Mouse (Mus musculus) forebrain, embryonic 15.5 days (tissue): ENCODE data around the gene Wdr73. TPM values are rescaled to one million over a fixed set of nuclear protein-coding genes. Genes with fewer than 3 reads are reported as not detected.
A peak's percentile ranks its signal among the peaks of the same experiment; 100 is the strongest.
"Not testable (repeated sequence)": the region's sequence is repeated elsewhere in the genome, so short reads cannot be mapped to it uniquely, and the experiment has no call there.

Source experiments
- ATAC-seq: fragments of 200-750 bp; cut with Nextera tagmentation; replicated peaks from 2 replicates; pipeline ENCODE4 v1.8.0; 2017; ENCODE audit warnings: mild to moderate bottlenecking, moderate TSS enrichment, moderate library complexity
- H3K27ac ChIP-seq: fragments of 300-500 bp; sonication (generic); replicated peaks from 2 replicates; pipeline ENCODE4 v1.5.1; 2015; ENCODE audit warnings: mild to moderate bottlenecking, inconsistent platforms
- H3K27me3 ChIP-seq: fragments of 300-500 bp; sonication (generic); 2 replicates; pipeline ENCODE4 v1.6.1; 2015; ENCODE audit warnings: inconsistent platforms
- H3K36me3 ChIP-seq: fragments of 300-500 bp; sonication (generic); 2 replicates; pipeline ENCODE4 v1.6.1; 2015; ENCODE audit warnings: mild to moderate bottlenecking, inconsistent platforms
- H3K4me1 ChIP-seq: fragments of 300-500 bp; sonication (generic); 2 replicates; pipeline ENCODE4 v1.6.1; 2015; ENCODE audit warnings: inconsistent platforms
- H3K4me2 ChIP-seq: fragments of 300-500 bp; sonication (generic); replicated peaks from 2 replicates; pipeline ENCODE4 v1.6.1; 2015; ENCODE audit warnings: mild to moderate bottlenecking, inconsistent platforms
- H3K4me3 ChIP-seq: fragments of 300-500 bp; sonication (generic); 2 replicates; pipeline ENCODE4 v1.5.1; 2015; ENCODE audit warnings: mild to moderate bottlenecking, inconsistent platforms
- H3K9ac ChIP-seq: fragments of 300-500 bp; sonication (generic); replicated peaks from 2 replicates; pipeline ENCODE4 v1.6.1; 2015; ENCODE audit warnings: mild to moderate bottlenecking, inconsistent platforms
- H3K9me3 ChIP-seq: fragments of 300-500 bp; sonication (generic); 2 replicates; pipeline ENCODE4 v1.6.1; 2016; ENCODE audit warnings: inconsistent platforms
- WGBS: fragments of 180-500 bp; shearing (Covaris S2); methylation state at CpG from one replicate; pipeline ENCODE4 v1.1.7; 2015; ENCODE audit warnings: mixed read lengths; 5-methylcytosine and 5-hydroxymethylcytosine counted together
- polyA plus RNA-seq: library from polyadenylated mRNA; unstranded; fragments of >200 nt; fragmentation: Nextera tagmentation; extraction: Ambion mirVana; gene quantifications from 2 replicates; pipeline ENCODE4 v1.2.1, GENCODE M21; 2015

The Wdr73 gene
- polyA plus RNA-seq: 43.2 and 43.9 TPM in 2 replicates

DNA sequence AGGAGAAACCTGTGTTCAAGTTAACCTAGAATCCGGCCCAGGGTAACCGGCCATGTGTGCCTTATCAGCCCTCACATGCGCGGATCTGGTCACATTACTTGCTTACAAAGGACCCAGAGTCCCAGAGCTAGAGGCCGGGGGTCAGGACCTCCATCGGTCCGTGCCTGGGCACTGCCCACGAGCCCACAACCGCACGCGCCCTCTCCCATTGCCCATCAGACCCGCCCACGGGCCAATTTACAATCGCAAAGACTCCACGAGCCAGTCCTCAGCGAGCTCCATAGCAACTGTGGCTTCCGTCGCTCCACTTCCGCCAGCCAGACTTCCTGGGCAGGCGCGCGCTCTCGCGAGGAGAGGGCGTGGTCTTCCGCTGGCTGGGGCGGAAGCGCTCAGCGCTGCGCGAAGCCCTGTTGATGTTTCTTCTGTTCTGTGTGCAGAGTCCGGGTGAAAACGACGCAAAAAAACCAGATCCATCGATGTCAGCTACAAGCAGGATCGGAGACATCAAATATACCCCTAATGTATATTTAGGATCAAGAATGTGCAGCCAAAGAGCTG, at the start of gene Wdr73:
Wdr73 (minus strand) TSS at position 326 of the 558 bp plus-strand sequence.
- Histone ChIP-seq H3K4me2 (peak within 1 kb of the TSS; percentile 61), H3K4me1 (peaks cover 35% of the 10 kb centered on the region), H3K9ac (peak within 1 kb of the TSS; percentile 60), H3K9me3 (no peaks in the 10 kb centered on the region), H3K27me3 (no peaks in the 10 kb centered on the region), H3K36me3 (peaks cover 30% of the 10 kb centered on the region), H3K27ac (peak within 1 kb of the TSS; percentile 84), H3K4me3 (peak within 1 kb of the TSS; percentile 59)
- peak; percentile 95 for ATAC-seq
- WGBS: under 1% methylated on average over 36 of the region's 36 CpGs

DNA sequence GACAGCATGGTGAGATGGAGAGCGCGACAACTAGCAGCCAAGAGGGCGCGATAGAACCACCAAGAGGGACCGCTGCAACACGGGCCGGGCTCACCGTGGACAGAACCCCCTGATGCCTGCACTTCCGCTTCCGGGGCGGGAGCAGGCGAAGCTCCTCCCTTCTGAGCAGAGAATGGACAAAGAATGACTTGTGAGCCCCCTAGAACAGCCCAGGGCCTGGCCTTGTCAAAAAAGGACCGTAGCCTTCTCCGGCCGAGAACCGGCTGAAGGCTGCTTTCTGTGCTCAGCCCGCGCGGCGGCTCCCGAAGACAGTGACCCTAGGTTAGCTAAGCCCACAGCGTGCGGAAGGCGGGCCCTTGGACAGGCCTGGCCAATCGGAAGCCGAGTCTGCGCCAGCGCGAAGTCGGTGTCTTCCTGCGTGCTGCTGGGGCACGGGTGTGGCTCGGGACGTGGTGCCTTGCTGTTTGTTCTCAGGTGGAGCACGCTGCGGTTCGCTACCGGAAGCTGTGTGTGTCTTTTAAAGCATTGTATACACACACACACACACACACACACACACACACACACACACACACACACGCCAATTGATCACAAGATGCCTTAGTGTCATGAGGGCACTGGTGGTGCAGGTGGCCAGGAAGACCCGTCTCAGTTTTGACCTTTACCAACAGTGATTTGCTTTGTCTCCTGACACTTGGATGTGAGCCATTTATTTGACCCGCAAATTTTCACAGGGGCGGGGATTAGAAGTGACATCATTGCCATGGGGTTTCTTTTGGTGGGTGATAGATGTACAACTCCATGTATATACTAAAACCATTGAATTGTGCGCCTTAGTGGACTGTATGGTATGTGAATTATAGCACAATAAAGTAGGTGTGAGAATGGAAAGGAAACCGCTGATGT, 46.6 kb upstream of the Wdr73 start, which contains the start of gene Sec11a:
Sec11a (minus strand) TSS at position 336 of the 906 bp plus-strand sequence.
- peak within 1 kb of the TSS; percentile 67 for H3K4me2 ChIP-seq
- H3K27ac ChIP-seq: peak within 1 kb of the TSS; percentile 97
- peak; percentile 100 for ATAC-seq
- no peaks in the 10 kb centered on the region for H3K27me3 ChIP-seq
- no peaks in the 10 kb centered on the region for H3K9me3 ChIP-seq
- peaks cover 21% of the 10 kb centered on the region for H3K4me1 ChIP-seq
- peak within 1 kb of the TSS; percentile 84 for H3K9ac ChIP-seq
- peak within 1 kb of the TSS; percentile 90 for H3K4me3 ChIP-seq
- 2% methylated on average over 44 of the region's 44 CpGs for WGBS
- no peaks in the 10 kb centered on the region for H3K36me3 ChIP-seq

DNA sequence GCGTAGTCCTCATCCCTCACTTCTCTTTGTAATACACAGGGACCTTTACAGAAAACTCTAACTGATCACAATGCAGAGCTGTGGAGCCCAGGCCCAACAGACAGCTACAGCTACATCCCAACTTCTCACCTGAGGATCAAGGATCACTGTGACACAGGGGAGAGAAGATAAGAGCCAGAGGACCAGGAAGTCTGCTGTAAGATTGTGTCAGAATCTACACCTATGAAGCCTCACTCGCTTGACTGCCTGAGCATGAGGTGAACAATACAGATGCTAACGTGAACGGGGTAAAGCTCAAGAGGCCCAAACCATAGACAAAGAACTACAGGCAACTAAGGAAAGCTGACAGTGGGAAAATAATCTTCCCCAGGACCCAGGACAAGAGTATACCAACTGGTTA, 38.7 kb upstream of the Wdr73 start:
- Histone ChIP-seq H3K9me3 (no peaks in the 10 kb centered on the region), H3K36me3 (peaks cover 3% of the 10 kb centered on the region; the same call in 1 of the 2 replicates), H3K4me2 (no peak overlapping the region), H3K27me3 (no peaks in the 10 kb centered on the region), H3K4me3 (no peak overlapping the region), H3K27ac (no peak overlapping the region), H3K4me1 (peaks cover under 1% of the 10 kb centered on the region; the same call in 1 of the 2 replicates), H3K9ac (no peak overlapping the region)
- ATAC-seq: no peak
- WGBS: 86% methylated on average over 4 of the region's 4 CpGs

DNA sequence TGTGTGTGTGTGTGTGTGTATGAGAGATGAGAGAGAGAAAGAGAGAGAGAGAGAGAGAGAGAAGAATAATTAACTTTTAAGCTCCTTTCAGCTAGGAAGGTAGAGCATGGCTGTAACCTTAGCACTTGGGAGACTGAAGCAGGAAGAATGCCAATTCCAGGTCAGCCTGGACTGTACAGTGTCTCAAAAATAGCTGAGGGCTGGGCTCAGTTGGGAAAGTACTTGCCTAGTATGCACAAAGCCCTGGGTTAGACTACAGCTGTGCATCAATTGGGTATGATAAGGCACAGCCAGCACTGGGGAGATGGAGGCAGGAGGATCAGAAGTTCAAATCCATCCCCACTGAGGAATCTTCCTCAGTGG, 36.2 kb upstream of the Wdr73 start:
- ATAC-seq, H3K4me3 ChIP-seq, H3K27ac ChIP-seq, H3K9ac ChIP-seq, H3K4me1 ChIP-seq, H3K4me2 ChIP-seq, H3K27me3 ChIP-seq, H3K9me3 ChIP-seq: not testable (repeated sequence)
- peaks cover 15% of the 10 kb centered on the region for H3K36me3 ChIP-seq

DNA sequence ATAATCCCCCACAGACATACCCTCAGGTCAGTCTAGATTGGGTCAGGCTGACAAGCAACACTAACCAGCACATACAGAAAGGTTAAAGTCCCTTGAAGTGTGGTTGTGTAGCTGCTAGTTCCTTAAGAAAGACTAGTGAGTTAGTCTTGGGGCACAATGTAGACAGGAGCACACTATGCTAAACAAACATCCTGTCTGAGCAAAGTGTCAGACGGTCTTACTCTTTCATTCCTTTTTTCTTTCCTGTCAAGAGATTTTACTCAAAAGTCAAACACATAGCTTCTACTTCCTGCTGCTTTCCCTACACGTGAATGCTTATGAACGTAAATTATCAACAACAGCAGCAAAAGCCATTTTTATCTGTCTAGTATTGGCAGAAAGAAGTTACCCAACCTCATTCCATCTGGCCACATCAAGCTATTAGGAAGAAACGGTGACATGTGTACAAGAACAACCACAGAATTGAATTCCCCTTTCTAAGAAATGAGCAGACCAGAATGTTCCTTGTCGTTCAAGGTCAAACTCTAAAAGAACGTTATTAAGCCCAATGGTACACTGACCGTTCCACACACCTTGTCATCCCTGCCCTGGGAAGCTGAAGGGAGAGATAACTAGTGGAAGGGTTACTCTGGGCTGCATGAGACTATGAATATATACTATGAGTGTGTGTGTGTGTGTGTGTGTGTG, 35.7 kb upstream of the Wdr73 start:
- WGBS: 91% methylated on average over 7 of the region's 7 CpGs
- not testable (repeated sequence) for H3K27me3 ChIP-seq, H3K4me2 ChIP-seq, H3K4me1 ChIP-seq, H3K9me3 ChIP-seq, H3K4me3 ChIP-seq, H3K9ac ChIP-seq, H3K27ac ChIP-seq, ATAC-seq
- H3K36me3 ChIP-seq: peaks cover 19% of the 10 kb centered on the region

DNA sequence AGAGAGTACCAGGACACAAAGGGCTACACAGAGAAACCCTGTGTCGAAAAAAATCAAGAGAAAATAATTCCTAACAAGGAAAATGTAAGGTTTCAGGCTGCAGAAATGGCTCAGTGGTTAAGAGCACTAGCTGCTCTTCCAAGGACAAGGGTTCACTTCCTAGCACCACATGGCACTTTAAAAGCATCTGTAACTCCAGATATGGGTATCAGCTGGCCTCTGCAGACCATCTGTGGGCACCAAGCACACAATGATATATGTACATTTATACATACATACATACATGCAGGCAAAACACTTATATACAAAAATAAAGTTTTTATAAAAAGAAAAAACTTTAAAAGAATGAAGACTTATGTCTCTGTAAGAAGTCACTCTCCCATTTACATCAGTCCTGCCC, 34.8 kb upstream of the Wdr73 start:
- no peak overlapping the region for H3K27ac ChIP-seq

DNA sequence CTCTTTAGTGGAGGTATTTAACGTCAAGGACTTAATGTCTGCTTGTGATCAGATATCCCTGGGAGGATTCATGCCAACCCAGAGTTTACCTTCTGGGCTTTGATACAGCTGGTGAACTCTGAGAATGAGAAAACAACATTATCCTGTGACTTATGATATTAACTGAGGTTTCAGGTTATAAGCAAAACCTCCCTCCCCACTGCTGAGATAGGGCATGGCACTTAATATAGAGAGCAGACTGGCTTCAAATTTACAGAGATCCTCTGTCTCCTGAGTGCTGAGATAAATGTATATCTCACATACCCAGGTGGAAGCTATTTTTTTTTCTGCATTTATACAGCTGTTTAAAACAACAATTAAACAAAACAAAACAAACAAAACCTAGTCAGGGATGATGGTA, 31.7 kb upstream of the Wdr73 start:
- 79% methylated on average over 1 of the region's 1 CpGs for WGBS
- no peak overlapping the region for H3K9ac ChIP-seq
- H3K27ac ChIP-seq: no peak overlapping the region
- peaks cover 28% of the 10 kb centered on the region for H3K36me3 ChIP-seq
- no peaks in the 10 kb centered on the region for H3K9me3 ChIP-seq
- ATAC-seq: no peak
- H3K4me3 ChIP-seq: no peak overlapping the region
- H3K4me2 ChIP-seq: no peak overlapping the region
- no peaks in the 10 kb centered on the region for H3K4me1 ChIP-seq
- H3K27me3 ChIP-seq: no peaks in the 10 kb centered on the region

More for the DNA sequence above, 34.8 kb upstream of the Wdr73 start:
- WGBS: 94% methylated on average over 1 of the region's 1 CpGs
- Histone ChIP-seq H3K27me3 (no peaks in the 10 kb centered on the region), H3K4me1 (no peaks in the 10 kb centered on the region), H3K9me3 (no peaks in the 10 kb centered on the region), H3K4me2 (no peak overlapping the region), H3K36me3 (peaks cover 27% of the 10 kb centered on the region), H3K9ac (no peak overlapping the region), H3K4me3 (no peak overlapping the region)
- no peak for ATAC-seq

DNA sequence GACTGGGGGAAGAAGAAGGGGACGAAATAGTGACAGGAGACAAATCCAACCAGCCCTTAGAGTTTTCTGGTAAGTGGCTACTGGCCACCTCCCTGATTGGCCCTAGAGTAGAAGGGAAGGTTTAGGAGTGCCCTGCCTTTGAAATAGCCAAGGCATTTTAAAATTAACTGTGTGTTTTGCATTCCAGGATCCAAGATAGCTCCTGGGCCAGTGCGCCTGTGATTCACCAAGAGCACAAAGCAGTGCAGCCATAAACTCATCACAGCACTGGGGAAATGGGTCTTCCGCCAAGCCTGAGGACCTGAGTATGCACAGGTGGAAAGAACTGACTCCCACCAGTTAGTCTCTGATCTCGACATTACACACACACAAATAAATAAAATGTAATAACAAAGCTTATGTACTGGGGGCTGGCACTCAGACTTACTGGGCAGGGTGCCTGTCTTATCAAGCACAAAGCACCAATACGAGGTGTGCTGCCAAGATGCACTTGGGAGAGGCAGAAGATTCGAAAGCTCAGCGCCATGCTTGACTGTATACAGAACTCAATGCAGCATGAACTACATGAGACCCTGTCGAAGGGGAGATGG, 30.6 kb upstream of the Wdr73 start:
- H3K27me3 ChIP-seq: no peaks in the 10 kb centered on the region

DNA sequence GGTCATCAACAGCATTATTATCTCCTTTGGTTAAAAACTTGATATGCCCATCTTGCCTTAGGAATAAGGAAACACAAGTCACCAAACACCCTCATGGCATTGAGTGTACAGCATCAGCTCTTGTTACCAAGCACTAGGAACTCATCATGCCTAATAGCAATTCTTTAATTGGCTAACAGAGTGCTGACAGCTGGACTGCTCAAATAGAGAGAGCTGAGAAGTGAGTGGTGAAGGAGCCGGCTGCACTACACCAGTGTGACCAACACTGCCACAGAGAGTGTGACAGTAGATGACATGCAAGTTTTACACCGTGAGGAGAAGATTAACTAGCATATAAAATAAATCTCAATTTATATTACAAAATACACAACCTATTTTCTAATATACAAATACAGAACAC, 22.1 kb upstream of the Wdr73 start:
- H3K4me1 ChIP-seq: no peaks in the 10 kb centered on the region
- no peak overlapping the region for H3K4me3 ChIP-seq
- no peak overlapping the region for H3K4me2 ChIP-seq
- no peaks in the 10 kb centered on the region for H3K27me3 ChIP-seq
- no peak overlapping the region for H3K27ac ChIP-seq
- WGBS: 82% methylated on average over 2 of the region's 2 CpGs
- H3K9me3 ChIP-seq: no peaks in the 10 kb centered on the region
- no peak overlapping the region for H3K9ac ChIP-seq
- ATAC-seq: no peak
- peaks cover 54% of the 10 kb centered on the region for H3K36me3 ChIP-seq

More for the DNA sequence above, 30.6 kb upstream of the Wdr73 start:
- Histone ChIP-seq H3K4me2 (no peak overlapping the region), H3K27ac (no peak overlapping the region), H3K36me3 (peaks cover 35% of the 10 kb centered on the region), H3K4me1 (no peaks in the 10 kb centered on the region), H3K9ac (no peak overlapping the region), H3K4me3 (no peak overlapping the region), H3K9me3 (no peaks in the 10 kb centered on the region)
- ATAC-seq: no peak
- 86% methylated on average over 8 of the region's 8 CpGs for WGBS

DNA sequence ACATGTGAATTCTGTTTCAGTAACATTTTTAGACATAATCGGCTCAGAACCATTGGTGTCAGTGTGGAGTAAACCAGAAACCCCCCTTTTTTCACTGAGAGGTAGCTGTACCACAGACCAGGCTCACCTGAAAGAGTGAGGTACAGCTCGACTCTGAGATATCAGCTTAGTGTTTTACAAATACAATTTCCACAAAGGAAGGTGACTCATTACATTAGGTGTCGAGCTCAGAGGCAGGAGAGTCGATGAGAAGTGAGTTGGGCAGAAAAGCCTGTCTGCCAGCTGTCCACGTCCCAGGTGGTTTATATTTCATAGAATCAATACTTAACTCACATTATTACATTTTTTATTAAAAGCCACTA, 18.6 kb upstream of the Wdr73 start:
- H3K4me3 ChIP-seq: no peak overlapping the region
- H3K27me3 ChIP-seq: no peaks in the 10 kb centered on the region
- H3K9ac ChIP-seq: no peak overlapping the region
- WGBS: 90% methylated on average over 5 of the region's 5 CpGs
- no peaks in the 10 kb centered on the region for H3K9me3 ChIP-seq
- peaks cover 60% of the 10 kb centered on the region for H3K36me3 ChIP-seq
- no peak overlapping the region for H3K27ac ChIP-seq
- H3K4me1 ChIP-seq: no peaks in the 10 kb centered on the region
- no peak overlapping the region for H3K4me2 ChIP-seq
- ATAC-seq: no peak

DNA sequence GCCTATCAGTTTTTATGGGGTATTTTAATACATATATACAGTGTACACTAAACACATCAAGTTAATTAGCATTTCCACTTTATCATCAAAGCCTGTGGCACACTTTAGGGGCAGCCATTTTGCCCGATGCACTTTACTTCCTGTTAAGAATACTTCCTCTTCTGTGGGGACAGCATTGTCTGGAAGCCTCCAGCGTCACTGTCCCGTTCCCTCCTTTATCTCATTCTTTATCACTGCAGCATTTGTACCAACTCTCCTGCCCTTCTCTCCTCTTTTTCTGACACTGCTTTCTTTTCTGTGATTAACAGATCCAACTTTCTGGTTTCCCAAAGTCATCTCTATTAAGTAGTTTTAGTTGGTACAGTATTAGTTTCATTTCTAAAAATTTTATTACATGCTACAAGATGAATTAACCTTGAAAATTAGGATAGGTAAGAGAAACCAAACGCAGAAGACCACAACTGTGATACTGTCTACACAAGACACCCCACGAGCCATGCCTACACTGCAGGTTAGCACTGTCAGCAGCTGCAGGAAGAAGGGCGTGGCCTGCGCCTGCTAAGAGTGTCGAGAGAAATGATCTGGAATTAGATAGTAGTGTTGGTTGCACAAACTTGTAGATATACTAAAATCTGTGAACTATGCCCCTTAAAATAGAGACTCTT, 18.0 kb upstream of the Wdr73 start:
- 92% methylated on average over 8 of the region's 8 CpGs for WGBS
- H3K9ac ChIP-seq: no peak overlapping the region

More for the DNA sequence above, 18.0 kb upstream of the Wdr73 start:
- no peaks in the 10 kb centered on the region for H3K27me3 ChIP-seq
- H3K9me3 ChIP-seq: no peaks in the 10 kb centered on the region
- no peak overlapping the region for H3K27ac ChIP-seq
- ATAC-seq: no peak
- peaks cover 61% of the 10 kb centered on the region for H3K36me3 ChIP-seq
- H3K4me3 ChIP-seq: no peak overlapping the region
- no peak overlapping the region for H3K4me2 ChIP-seq
- H3K4me1 ChIP-seq: no peaks in the 10 kb centered on the region
